Mouse (Mus musculus) heart, embryonic 14.5 days (tissue): Measurements from ENCODE around the gene Atp6v1g2. TPM values are rescaled to one million over a fixed set of nuclear protein-coding genes. Genes with fewer than 3 reads are reported as not detected.

Source experiments
- ATAC-seq: fragments of 200-750 bp; cut with Nextera tagmentation; 2 replicates; pipeline ENCODE4 v1.8.0; 2017; ENCODE audit warnings: low read depth, moderate TSS enrichment; ENCODE audit not compliant: insufficient number of reproducible peaks, insufficient read depth, low FRiP score
- H3K27ac ChIP-seq, 2 experiments: fragments of 200-500 bp in 1 of 2; fragments of 300-500 bp in 1 of 2; sonication (generic) in 1 of 2; replicated peaks in 1 of 2; 2 replicates each; pipeline ENCODE4 v1.5.1; 2012 to 2014; ENCODE audit warnings: low read depth in 2 of 2, low read length in 2 of 2, control low read depth in 1 of 2, mild to moderate bottlenecking in 1 of 2, mixed read lengths in 1 of 2; ENCODE audit not compliant: control insufficient read depth in 1 of 2, insufficient read depth in 1 of 2
- H3K27me3 ChIP-seq: fragments of 300-500 bp; sonication (generic); 2 replicates; pipeline ENCODE4 v1.6.1; 2014; ENCODE audit warnings: mild to moderate bottlenecking, low read length, control low read depth; ENCODE audit not compliant: control insufficient read depth, insufficient read depth
- H3K36me3 ChIP-seq: fragments of 300-500 bp; sonication (generic); 2 replicates; pipeline ENCODE4 v1.6.1; 2014; ENCODE audit warnings: mild to moderate bottlenecking, control low read depth, low read length, mixed read lengths; ENCODE audit not compliant: control insufficient read depth, insufficient read depth
- H3K4me1 ChIP-seq, 2 experiments: fragments of 200-500 bp in 1 of 2; fragments of 300-500 bp in 1 of 2; sonication (generic) in 1 of 2; 2 replicates each; pipeline ENCODE4 v1.6.1; 2012 to 2014; ENCODE audit warnings: low read length in 2 of 2, control low read depth in 1 of 2, mixed read lengths in 1 of 2; ENCODE audit not compliant: control insufficient read depth in 2 of 2, insufficient read depth in 2 of 2
- H3K4me2 ChIP-seq: fragments of 300-500 bp; sonication (generic); 2 replicates; pipeline ENCODE4 v1.6.1; 2014; ENCODE audit warnings: mild to moderate bottlenecking, low read length
- H3K4me3 ChIP-seq, 2 experiments: fragments of 200-500 bp in 1 of 2; fragments of 300-500 bp in 1 of 2; sonication (generic) in 1 of 2; 2 replicates each; pipeline ENCODE4 v1.5.1; 2012 to 2014; ENCODE audit warnings: low read length in 2 of 2, mild to moderate bottlenecking in 2 of 2, control low read depth in 1 of 2, low read depth in 1 of 2, moderate library complexity in 1 of 2; ENCODE audit not compliant: control insufficient read depth in 1 of 2, insufficient read depth in 1 of 2
- H3K9ac ChIP-seq: fragments of 300-500 bp; sonication (generic); 2 replicates; pipeline ENCODE4 v1.6.1; 2014; ENCODE audit warnings: mild to moderate bottlenecking, low read length
- H3K9me3 ChIP-seq: fragments of 300-500 bp; sonication (generic); 2 replicates; pipeline ENCODE4 v1.6.1; 2016; ENCODE audit warnings: low read length, control low read depth; ENCODE audit not compliant: control insufficient read depth
- microRNA-seq: library from miRNA; unstranded; fragments of <30 nt; microRNA quantifications from one replicate; pipeline ENCODE4, GENCODE M21; 2016
- polyA plus RNA-seq: library from polyadenylated mRNA; unstranded; fragments of >200 nt; fragmentation: Nextera tagmentation; extraction: Ambion mirVana; gene quantifications from 2 replicates; pipeline ENCODE4 v1.2.1, GENCODE M21; 2014

Atp6v1g2 gene
- polyA plus RNA-seq, 1 experiment from 2014 or later: 10.7 TPM

- peaks cover under 1% of the 10 kb centered on the region; the same call in 1 of the 2 replicates for H3K27me3 ChIP-seq
- H3K4me2 ChIP-seq: no peak overlapping the region
- no peak overlapping the region for H3K4me3 ChIP-seq
- no peak for ATAC-seq
- H3K9me3 ChIP-seq: no peaks in the 10 kb centered on the region
- H3K36me3 ChIP-seq: no peaks in the 10 kb centered on the region
- H3K4me1 ChIP-seq: no peaks in the 10 kb centered on the region
- no peak overlapping the region for H3K9ac ChIP-seq
- H3K27ac ChIP-seq: no peak overlapping the region
These were observed 52.0 kb downstream of the Atp6v1g2 start for GRCm38 (mm10) chr17:35285431-35285830.

Small RNAs within 50 kb of the gene (microRNA-seq; reads per million reads assigned to microRNA genes)
- not detected for gene Mir6973a
- gene Mir6974: not detected
- gene Mir6975: 2.2 reads per million
- gene Mir8094: not detected

Other genes with a start within 250 kb of the Atp6v1g2 start
- 41.7 and 42.9 TPM in 2 replicates for gene Vars, start 232.7 kb upstream of the Atp6v1g2 start, polyA plus RNA-seq
- 0.28 and 0.42 TPM in 2 replicates for gene Vwa7, start 217.1 kb upstream of the Atp6v1g2 start, polyA plus RNA-seq
- gene Sapcd1, start 205.6 kb upstream of the Atp6v1g2 start, polyA plus RNA-seq: 1.5 and 2.2 TPM in 2 replicates
- gene Msh5, start 186.9 kb upstream of the Atp6v1g2 start, polyA plus RNA-seq: 2.6 and 3.5 TPM in 2 replicates
- gene Clic1, start 183.7 kb upstream of the Atp6v1g2 start, polyA plus RNA-seq: 108 TPM in 2 replicates
- 186 and 222 TPM in 2 replicates for gene Ddah2, start 174.6 kb upstream of the Atp6v1g2 start, polyA plus RNA-seq
- gene Ly6g6c, start 168.3 kb upstream of the Atp6v1g2 start, polyA plus RNA-seq: not detected in 2 replicates
- 0.54 and 0.73 TPM in 2 replicates for gene Mpig6b, start 167.5 kb upstream of the Atp6v1g2 start, polyA plus RNA-seq
- gene Ly6g6e, start 156.8 kb upstream of the Atp6v1g2 start, polyA plus RNA-seq: 0.32 TPM in 1 of 2 replicates, not detected in the other
- 1.9 and 2.6 TPM in 2 replicates for gene Ly6g6d, start 155.6 kb upstream of the Atp6v1g2 start, polyA plus RNA-seq
- gene Ly6g6f, start 148.1 kb upstream of the Atp6v1g2 start, polyA plus RNA-seq: not detected in 2 replicates
- 61.9 and 64.5 TPM in 2 replicates for gene Abhd16a, start 144.4 kb upstream of the Atp6v1g2 start, polyA plus RNA-seq
- 0.59 TPM in 1 of 2 replicates, not detected in the other for gene Ly6g5c, start 125.4 kb upstream of the Atp6v1g2 start, polyA plus RNA-seq
- 0.28 TPM in 1 of 2 replicates, not detected in the other for gene Ly6g5b, start 118.2 kb upstream of the Atp6v1g2 start, polyA plus RNA-seq
- gene Gpank1, start 112.2 kb upstream of the Atp6v1g2 start, polyA plus RNA-seq: 10.0 and 11.4 TPM in 2 replicates
- 219 and 234 TPM in 2 replicates for gene Csnk2b, start 111.6 kb upstream of the Atp6v1g2 start, polyA plus RNA-seq
- 8.7 and 10.1 TPM in 2 replicates for gene D17H6S53E, start 107.3 kb upstream of the Atp6v1g2 start, polyA plus RNA-seq
- gene Apom, start 101.6 kb upstream of the Atp6v1g2 start, polyA plus RNA-seq: 0.34 TPM in 1 of 2 replicates, not detected in the other
- gene Bag6, start 98.5 kb upstream of the Atp6v1g2 start, polyA plus RNA-seq: 63.3 and 68.6 TPM in 2 replicates
- 81.9 and 138 TPM in 2 replicates for gene Prrc2a, start 68.8 kb upstream of the Atp6v1g2 start, polyA plus RNA-seq
- 7.4 and 9.4 TPM in 2 replicates for gene Aif1, start 57.6 kb upstream of the Atp6v1g2 start, polyA plus RNA-seq
- 9.5 and 11.2 TPM in 2 replicates for gene Lst1, start 45.2 kb upstream of the Atp6v1g2 start, polyA plus RNA-seq
- gene Ltb, start 39.2 kb upstream of the Atp6v1g2 start, polyA plus RNA-seq: 0.40 and 0.61 TPM in 2 replicates
- not detected in 2 replicates for gene Tnf, start 31.7 kb upstream of the Atp6v1g2 start, polyA plus RNA-seq
- gene Lta, start 28.3 kb upstream of the Atp6v1g2 start, polyA plus RNA-seq: not detected in 2 replicates
- 0.69 TPM in 1 of 2 replicates, not detected in the other for gene Gm16181, start 12.8 kb upstream of the Atp6v1g2 start, polyA plus RNA-seq
- gene Nfkbil1, start 2.1 kb downstream of the Atp6v1g2 start, polyA plus RNA-seq: 3.1 and 4.2 TPM in 2 replicates
- gene Ddx39b, start 8.1 kb downstream of the Atp6v1g2 start, polyA plus RNA-seq: 237 and 246 TPM in 2 replicates
- 52.4 and 59.8 TPM in 2 replicates for gene H2-D1, start 29.1 kb downstream of the Atp6v1g2 start, polyA plus RNA-seq
- 0.08 TPM in 1 of 2 replicates, not detected in the other for gene H2-Q1, start 86.7 kb downstream of the Atp6v1g2 start, polyA plus RNA-seq
- gene H2-Q2, start 108.6 kb downstream of the Atp6v1g2 start, polyA plus RNA-seq: 1.4 and 1.6 TPM in 2 replicates
- 1.7 and 2.1 TPM in 2 replicates for gene H2-Q4, start 146.0 kb downstream of the Atp6v1g2 start, polyA plus RNA-seq
- 0.09 and 0.22 TPM in 2 replicates for gene H2-Q6, start 191.2 kb downstream of the Atp6v1g2 start, polyA plus RNA-seq
- gene H2-Q7, start 205.5 kb downstream of the Atp6v1g2 start, polyA plus RNA-seq: 0.47 and 0.89 TPM in 2 replicates
- gene H2-Q10, start 236.4 kb downstream of the Atp6v1g2 start, polyA plus RNA-seq: 0.09 and 0.14 TPM in 2 replicates